Mouse (Mus musculus): ENCODE results near the gene Hexdc. TPM values are rescaled to one million over a fixed set of nuclear protein-coding genes. Genes with fewer than 3 reads are reported as not detected.

Hexdc gene
- polyA plus RNA-seq, 1 experiment from 2014 or later, result 31.6 TPM

DNA sequence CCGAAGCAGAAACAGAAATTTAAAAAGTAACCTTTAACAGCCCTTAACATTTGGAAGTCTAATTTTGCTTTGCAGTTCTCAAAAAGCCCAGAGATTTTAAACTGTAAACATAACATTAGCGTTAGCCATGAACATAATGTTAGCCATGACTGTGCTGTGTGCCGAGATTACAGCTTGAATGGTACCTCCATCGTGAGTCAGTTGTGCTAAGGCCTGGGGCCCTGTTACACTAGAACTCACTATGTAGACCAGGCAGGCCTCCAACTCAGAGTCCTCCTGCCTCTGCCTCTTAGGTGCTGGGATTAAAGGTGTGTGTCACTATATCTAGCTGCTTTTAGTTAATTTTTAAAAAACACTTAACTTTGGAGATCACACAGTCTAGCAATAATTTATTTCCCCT lies 27.0 kb downstream of the Hexdc start:
- H3K9me3 ChIP-seq, result no peaks in the 10 kb centered on the region
- H3K4me1 ChIP-seq (replicated peaks), result peaks cover 30% of the 10 kb centered on the region
- peaks cover 4% of the 10 kb centered on the region; the same call in 1 of the 2 replicates for H3K36me3 ChIP-seq
- WGBS, result 82% methylated on average over 4 of the region's 4 CpGs
- H3K27me3 ChIP-seq, result no peaks in the 10 kb centered on the region
- no peak for ATAC-seq (ENCODE audit: low FRiP score, low read depth)
- no peak overlapping the region for H3K4me3 ChIP-seq
- no peak overlapping the region for H3K4me2 ChIP-seq
- H3K9ac ChIP-seq, result no peak overlapping the region
- H3K27ac ChIP-seq (replicated peaks), result no peak overlapping the region

DNA sequence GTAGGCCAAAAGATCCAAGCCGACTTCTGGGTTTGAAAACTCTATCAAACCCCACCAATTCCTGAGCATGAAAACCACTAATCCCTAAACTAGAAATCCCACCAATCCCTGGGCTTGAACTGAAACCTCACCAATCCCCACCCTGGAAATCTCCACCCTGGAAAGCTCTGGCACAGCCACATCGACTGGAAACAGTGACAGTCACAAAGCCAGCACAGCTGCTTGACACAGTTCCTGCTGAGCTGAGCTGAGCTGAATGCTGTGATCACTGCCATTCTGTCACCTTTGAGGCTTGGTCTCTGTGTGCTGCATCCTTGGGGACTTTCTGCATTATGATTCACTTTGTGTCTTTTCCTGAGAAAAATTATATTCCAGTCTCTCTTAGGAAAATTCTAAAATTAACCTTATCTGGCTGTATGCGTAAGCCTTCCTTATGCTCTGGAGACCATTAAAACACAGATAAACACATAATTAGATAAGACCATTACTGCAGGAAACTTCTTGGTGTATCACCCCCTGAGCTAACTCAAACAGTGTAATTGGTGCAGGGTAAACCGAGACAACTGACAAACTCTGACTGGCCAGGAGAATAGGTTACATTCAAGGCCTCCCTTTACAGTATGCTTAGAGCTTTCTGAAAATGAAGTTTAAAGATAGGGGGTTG lies 27.5 kb downstream of the Hexdc start:
- WGBS, result 58% methylated on average over 4 of the region's 4 CpGs
- H3K9me3 ChIP-seq, result no peaks in the 10 kb centered on the region
- no peak overlapping the region for H3K9ac ChIP-seq
- no peak overlapping the region for H3K4me2 ChIP-seq
- ATAC-seq (ENCODE audit: low FRiP score, low read depth), result no peak
- peaks cover 3% of the 10 kb centered on the region; the same call in 1 of the 2 replicates for H3K36me3 ChIP-seq
- H3K4me3 ChIP-seq, result no peak overlapping the region
- peaks cover 31% of the 10 kb centered on the region for H3K4me1 ChIP-seq (replicated peaks)
- no peak overlapping the region for H3K27ac ChIP-seq (replicated peaks)
- no peaks in the 10 kb centered on the region for H3K27me3 ChIP-seq

DNA sequence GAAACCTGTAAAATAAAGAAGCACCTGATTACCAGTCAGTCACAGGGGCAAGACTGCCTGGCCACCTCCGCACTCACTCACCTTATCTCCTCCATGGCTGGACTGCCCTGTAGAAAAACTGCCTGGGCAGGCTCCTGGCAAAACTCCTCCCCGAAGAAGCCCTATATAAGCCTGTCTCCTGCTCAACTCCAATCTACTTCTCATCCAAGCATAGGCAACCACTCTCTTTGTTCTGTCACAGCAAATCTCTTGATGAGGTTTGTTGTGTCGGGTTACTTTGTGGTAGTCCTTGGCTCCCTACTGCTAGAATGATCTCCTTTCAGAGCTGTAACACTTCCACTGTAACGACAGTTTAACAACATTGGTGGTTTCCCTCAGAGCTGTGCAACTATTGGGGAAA lies 28.5 kb downstream of the Hexdc start:
- Histone ChIP-seq H3K4me2 (no peak overlapping the region), H3K27me3 (no peaks in the 10 kb centered on the region), H3K4me1 (replicated peaks) (peaks cover 23% of the 10 kb centered on the region), H3K4me3 (no peak overlapping the region), H3K9me3 (no peaks in the 10 kb centered on the region), H3K9ac (no peak overlapping the region), H3K36me3 (no peaks in the 10 kb centered on the region), H3K27ac (replicated peaks) (no peak overlapping the region)
- ATAC-seq (ENCODE audit: low FRiP score, low read depth), result no peak
- 46% methylated on average over 4 of the region's 4 CpGs for WGBS

DNA sequence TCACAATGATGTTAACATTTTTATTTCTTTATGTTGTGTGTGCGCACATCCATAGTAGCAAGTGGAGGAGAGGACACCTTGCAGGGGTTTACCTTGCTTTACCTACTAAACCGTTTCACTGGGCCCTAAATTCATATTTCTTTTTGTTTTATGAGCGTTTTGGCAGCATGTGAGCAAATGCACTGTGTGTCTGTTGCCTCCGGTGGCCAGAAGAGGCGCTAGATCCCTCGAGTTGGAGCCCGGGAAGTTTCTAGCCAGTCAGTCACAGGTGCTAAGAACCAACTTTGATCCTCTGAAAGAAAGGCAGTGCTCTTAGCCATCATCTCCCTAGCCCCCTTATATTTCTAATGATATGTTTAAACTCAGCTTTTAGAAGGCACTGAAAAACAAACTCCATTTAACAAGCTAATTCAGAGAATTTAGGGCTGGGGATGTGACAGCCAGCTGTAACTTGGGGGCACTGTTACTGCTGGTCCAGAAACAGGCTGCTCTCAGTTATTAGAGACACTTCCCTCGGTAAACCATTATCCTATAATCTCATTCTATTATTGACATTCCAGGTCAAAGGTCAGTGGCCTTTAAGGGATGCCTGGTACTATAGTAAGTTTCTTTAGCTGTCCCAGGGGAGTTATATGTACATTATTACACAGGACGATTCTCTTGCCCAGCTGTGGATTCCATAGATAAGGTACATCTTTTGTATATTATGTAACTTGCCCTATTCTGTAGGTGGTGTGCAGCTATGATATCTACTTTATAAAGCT lies 31.4 kb downstream of the Hexdc start:
- WGBS, result 26% methylated on average over 9 of the region's 9 CpGs

DNA sequence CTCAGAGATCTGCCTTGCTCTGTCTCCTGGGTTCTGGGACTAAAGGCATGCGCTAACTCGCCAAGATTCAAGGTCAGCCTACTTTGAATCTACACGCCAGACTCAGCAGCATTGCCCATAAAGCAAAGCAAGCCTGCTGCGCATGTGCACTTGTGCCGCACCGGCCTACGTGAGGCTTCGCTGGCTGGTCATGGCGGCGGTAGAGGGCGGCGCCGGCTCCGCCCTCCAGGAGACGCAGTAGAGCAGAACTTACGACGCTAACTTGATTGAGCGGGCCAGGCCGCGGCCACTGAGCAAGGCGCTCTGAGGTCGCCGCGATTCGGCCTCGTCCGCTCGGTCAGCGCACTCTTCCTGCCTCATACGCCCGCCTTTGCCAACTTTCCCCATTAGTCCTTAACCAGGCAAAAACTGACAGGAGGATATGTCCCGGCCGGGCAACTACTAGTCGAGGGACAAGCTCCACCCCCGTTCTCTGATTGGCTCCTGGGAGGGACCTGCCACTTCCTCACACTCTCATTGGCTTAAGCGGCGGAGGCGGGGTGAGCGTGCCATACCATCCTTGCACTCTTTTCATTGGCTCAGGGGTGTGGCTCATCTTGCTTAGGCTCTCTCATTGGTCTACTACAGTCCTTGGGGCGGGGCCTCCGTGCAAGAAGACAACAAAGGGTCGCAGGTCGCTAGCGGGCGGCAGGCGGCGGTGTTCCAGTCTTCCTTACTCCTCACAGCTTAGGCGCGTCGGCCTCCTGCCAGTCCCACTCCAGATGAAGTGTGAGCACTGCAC lies 32.5 kb downstream of the Hexdc start, which contains the start of gene Narf:
Gene Narf (plus strand): TSS at position 690 of the 781 bp plus-strand sequence.
- Histone ChIP-seq H3K27me3 (no peaks in the 10 kb centered on the region), H3K9ac (peak within 1 kb of the TSS; percentile 81), H3K4me3 (peak within 1 kb of the TSS; percentile 81), H3K4me1 (replicated peaks) (peaks cover 42% of the 10 kb centered on the region), H3K9me3 (no peaks in the 10 kb centered on the region), H3K27ac (replicated peaks) (peak within 1 kb of the TSS; percentile 100), H3K4me2 (peak within 1 kb of the TSS; percentile 65), H3K36me3 (peaks cover 19% of the 10 kb centered on the region; the same call in 1 of the 2 replicates)
- WGBS, result under 1% methylated on average over 50 of the region's 50 CpGs
- ATAC-seq (ENCODE audit: low FRiP score, low read depth), result peak; percentile 99

More for the DNA sequence above, 31.4 kb downstream of the Hexdc start:
- Histone ChIP-seq H3K9me3 (no peaks in the 10 kb centered on the region), H3K4me3 (peak overlapping the region; percentile 81; the same call in 1 of the 2 replicates), H3K27me3 (no peaks in the 10 kb centered on the region), H3K27ac (replicated peaks) (peak overlapping the region; percentile 100), H3K4me2 (peak overlapping the region; percentile 59), H3K4me1 (replicated peaks) (peaks cover 33% of the 10 kb centered on the region), H3K9ac (no peak overlapping the region), H3K36me3 (peaks cover 12% of the 10 kb centered on the region; the same call in 1 of the 2 replicates)
- no peak for ATAC-seq (ENCODE audit: low FRiP score, low read depth)

DNA sequence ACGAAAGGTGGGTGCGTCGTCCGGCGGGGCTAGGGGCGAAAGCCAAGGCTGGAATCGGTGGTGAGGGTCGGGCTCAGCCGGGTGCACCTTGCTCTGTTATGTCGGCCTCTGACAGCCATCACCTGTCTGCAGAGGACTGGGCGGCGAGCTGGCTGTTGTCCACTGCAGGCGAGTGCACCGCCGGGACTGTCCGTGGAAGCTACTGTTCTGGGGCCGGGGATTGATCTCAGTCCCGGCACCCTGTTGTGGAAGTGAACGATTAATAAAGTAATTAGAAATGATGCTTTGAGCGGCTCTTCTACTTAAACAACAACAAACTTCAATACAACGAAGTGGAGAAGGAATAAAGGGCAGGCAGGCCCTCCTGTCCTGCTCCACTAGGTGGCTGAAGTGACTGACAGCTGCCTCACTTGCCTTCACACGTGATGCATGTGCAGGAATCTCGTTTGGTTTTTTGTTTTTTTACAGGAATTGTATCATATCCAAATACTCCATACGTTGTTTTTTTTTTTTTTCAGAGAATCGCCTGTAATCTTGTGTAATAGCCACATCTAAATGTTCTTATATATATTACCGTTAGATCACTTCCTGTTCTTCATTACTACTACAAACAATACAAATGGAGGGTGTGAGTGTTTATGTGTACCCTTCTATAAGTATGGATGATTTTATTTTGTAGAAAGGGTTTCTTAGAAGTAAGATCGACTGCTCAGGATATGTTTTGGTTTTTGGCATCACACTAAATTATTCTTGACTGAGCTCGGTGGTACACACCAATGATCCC lies 33.3 kb downstream of the Hexdc start:
- Histone ChIP-seq H3K27ac (replicated peaks) (peak overlapping the region; percentile 100), H3K27me3 (no peaks in the 10 kb centered on the region), H3K36me3 (peaks cover 27% of the 10 kb centered on the region; the same call in 1 of the 2 replicates), H3K4me1 (replicated peaks) (peaks cover 46% of the 10 kb centered on the region), H3K9ac (peak overlapping the region; percentile 81), H3K9me3 (no peaks in the 10 kb centered on the region), H3K4me3 (peak overlapping the region; percentile 81), H3K4me2 (peak overlapping the region; percentile 65)
- 3% methylated on average over 28 of the region's 28 CpGs for WGBS
- no peak for ATAC-seq (ENCODE audit: low FRiP score, low read depth)

DNA sequence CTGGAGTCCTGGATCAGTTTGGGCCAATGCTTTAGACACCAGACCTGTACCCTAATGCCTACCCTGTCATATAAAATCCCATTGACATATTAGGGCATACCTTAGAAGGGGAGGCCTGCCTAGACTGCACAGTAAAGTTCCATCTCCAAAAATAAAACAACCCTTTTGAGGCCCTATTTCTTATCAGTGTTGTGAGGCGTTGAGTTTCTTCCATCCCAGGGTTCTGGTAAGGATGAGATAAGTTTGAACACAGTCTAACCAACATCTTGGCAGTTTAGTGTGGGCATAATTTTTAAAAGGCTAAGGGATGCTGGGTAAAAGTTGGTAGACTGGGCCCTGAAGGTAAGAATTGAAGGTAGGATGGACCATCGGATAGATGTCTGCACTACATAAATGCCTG lies 35.4 kb downstream of the Hexdc start:
- H3K27ac ChIP-seq (replicated peaks), result no peak overlapping the region
- H3K9ac ChIP-seq, result no peak overlapping the region
- peaks cover 46% of the 10 kb centered on the region for H3K4me1 ChIP-seq (replicated peaks)
- 0 out of 2 replicates have a peak overlapping the region, but pooled peaks have one; percentile 65 for H3K4me2 ChIP-seq
- H3K27me3 ChIP-seq, result no peaks in the 10 kb centered on the region
- H3K9me3 ChIP-seq, result no peaks in the 10 kb centered on the region
- ATAC-seq (ENCODE audit: low FRiP score, low read depth), result no peak
- no peak overlapping the region for H3K4me3 ChIP-seq
- peaks cover 46% of the 10 kb centered on the region for H3K36me3 ChIP-seq
- 97% methylated on average over 2 of the region's 2 CpGs for WGBS

DNA sequence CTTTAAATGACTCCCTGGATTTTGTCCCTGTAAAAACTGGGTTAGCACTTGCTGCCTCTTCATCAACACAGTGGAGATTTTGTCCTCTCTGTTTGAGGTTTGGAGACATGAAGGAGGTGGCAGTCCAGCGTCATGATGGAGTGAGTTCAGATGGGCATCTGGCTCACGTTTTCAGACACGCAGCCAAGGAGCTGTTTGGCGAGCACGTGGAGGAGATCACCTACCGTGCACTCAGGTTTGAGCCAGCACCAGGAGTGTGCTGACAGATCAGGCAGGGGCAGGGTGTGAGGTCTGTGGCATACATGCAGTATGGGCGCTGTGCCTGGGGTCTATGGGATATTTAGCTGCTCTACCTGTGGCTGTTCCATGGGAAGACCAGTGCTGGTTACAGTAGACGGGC lies 46.0 kb downstream of the Hexdc start:
- 92% methylated on average over 8 of the region's 8 CpGs for WGBS
- ATAC-seq (ENCODE audit: low FRiP score, low read depth), result no peak
- no peaks in the 10 kb centered on the region for H3K27me3 ChIP-seq
- H3K36me3 ChIP-seq, result peaks cover 90% of the 10 kb centered on the region
- no peaks in the 10 kb centered on the region for H3K9me3 ChIP-seq
- no peak overlapping the region for H3K4me3 ChIP-seq
- H3K27ac ChIP-seq (replicated peaks), result no peak overlapping the region
- no peak overlapping the region for H3K9ac ChIP-seq
- no peaks in the 10 kb centered on the region for H3K4me1 ChIP-seq (replicated peaks)
- no peak overlapping the region for H3K4me2 ChIP-seq

DNA sequence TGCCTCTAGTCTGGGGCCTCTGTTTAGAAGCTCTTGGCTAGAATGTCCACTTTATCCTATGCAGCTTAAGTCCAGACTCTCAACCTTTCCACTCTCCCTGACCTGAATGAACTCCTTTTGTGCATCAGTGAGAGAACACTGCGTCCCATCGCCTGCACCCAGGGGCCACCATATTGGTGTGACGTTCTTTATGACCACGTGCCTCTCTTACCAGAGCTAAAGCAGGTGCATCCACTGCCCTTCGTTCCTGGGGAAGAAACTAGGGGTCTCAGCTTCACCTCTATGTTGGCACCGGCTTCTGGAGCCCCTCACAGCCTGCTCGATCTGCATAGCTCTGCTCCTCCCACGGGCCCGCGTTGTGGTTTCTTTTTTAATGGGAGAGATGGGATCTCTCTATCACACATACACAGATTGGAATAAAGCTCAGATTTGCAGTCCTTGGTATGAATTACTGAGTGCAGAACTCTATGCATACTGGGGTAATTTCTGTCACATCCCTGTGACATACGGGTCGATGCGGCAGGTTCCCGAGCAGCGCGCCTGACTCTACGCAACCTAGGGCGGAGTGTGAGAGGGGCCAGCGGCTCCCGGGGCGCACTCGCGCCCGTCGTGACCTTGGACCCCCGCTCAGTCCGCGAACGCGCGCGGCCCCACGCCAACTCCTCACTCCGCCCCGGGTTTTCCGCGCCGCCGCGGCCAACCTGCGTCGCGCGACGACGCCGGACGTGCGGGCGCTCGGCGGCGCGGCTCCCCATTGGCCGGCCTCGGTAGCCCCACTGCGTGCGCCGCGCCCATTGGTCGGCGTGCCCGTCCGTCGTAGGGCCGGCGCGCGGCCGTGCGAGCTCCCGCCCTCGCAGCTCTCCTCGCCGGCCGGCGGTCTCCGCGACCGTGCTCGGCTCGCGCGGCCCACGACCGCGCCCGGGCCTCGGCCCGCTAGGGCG lies 55.2 kb downstream of the Hexdc start, which contains the start of gene Foxk2:
Gene Foxk2 (plus strand): TSS at position 831 of the 941 bp plus-strand sequence.
- WGBS, result under 1% methylated on average over 90 of the region's 91 CpGs
- H3K36me3 ChIP-seq, result peaks cover 24% of the 10 kb centered on the region
- ATAC-seq (ENCODE audit: low FRiP score, low read depth), result peak; percentile 97

DNA sequence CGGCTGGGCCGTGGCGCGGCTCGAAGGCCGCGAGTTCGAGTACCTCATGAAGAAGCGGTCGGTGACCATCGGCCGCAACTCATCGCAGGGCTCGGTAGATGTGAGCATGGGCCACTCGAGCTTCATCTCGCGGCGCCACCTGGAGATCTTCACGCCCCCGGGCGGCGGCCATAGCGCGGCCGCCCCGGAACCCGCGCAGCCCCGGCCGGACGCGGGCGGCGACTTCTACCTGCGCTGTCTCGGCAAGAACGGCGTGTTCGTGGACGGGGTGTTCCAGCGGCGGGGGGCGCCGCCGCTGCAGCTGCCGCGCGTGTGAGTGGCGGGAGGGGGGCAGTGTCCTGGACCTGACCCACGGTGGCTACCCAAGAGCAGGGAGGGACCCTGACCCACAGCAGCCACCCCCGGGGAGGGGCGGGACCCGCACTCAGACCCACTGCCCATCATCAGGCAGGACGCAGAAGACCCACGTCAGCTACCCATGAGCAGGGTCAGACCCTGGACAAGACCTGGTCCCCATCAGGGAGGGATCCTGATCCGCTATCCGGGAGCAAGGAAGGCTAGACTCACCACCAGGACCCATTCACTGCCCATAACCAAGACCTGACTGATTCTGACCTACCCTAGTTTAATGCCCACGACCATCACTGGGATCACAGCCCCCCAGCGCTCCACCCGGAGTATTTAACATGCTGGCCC lies 56.1 kb downstream of the Hexdc start:
- peak overlapping the region; percentile 100 for H3K4me3 ChIP-seq
- peak overlapping the region; percentile 83 for H3K4me2 ChIP-seq
- H3K9ac ChIP-seq, result peak overlapping the region; percentile 99
- H3K4me1 ChIP-seq (replicated peaks), result peaks cover 31% of the 10 kb centered on the region
- no peaks in the 10 kb centered on the region for H3K9me3 ChIP-seq
- no peaks in the 10 kb centered on the region for H3K27me3 ChIP-seq
- H3K27ac ChIP-seq (replicated peaks), result peak overlapping the region; percentile 97
- ATAC-seq (ENCODE audit: low FRiP score, low read depth), result peak; percentile 32
- H3K36me3 ChIP-seq, result peaks cover 23% of the 10 kb centered on the region
- WGBS, result under 1% methylated on average over 58 of the region's 60 CpGs

More for the DNA sequence above, 55.2 kb downstream of the Hexdc start, which contains the start of gene Foxk2:
- Histone ChIP-seq H3K27me3 (no peaks in the 10 kb centered on the region), H3K27ac (replicated peaks) (peak within 1 kb of the TSS; percentile 97), H3K4me2 (peak within 1 kb of the TSS; percentile 83), H3K4me1 (replicated peaks) (peaks cover 31% of the 10 kb centered on the region), H3K9ac (peak within 1 kb of the TSS; percentile 99), H3K9me3 (no peaks in the 10 kb centered on the region), H3K4me3 (peak within 1 kb of the TSS; percentile 100)
